Mouse (Mus musculus) hindbrain, embryonic 14.5 days (tissue): ENCODE data around the gene Ppp4r4. TPM values are rescaled to one million over a fixed set of nuclear protein-coding genes. Genes with fewer than 3 reads are reported as not detected.

Source experiments
- ATAC-seq: fragments of 200-750 bp; cut with Nextera tagmentation; 2 replicates; pipeline ENCODE4 v1.8.0; 2017; ENCODE audit warnings: moderate number of reproducible peaks, mild to moderate bottlenecking, moderate TSS enrichment, moderate library complexity; ENCODE audit not compliant: low FRiP score
- DNase-seq: peaks from one replicate; pipeline ENCODE4 v3.0.0-alpha.2; 2015; ENCODE audit warnings: low spot score
- H3K27ac ChIP-seq: fragments of 300-500 bp; sonication (generic); 2 replicates; pipeline ENCODE4 v1.5.1; 2014; ENCODE audit warnings: mild to moderate bottlenecking, moderate library complexity
- H3K27me3 ChIP-seq: fragments of 300-500 bp; sonication (generic); 2 replicates; pipeline ENCODE4 v1.6.1; 2014; ENCODE audit warnings: mild to moderate bottlenecking, low read length, mixed read lengths; ENCODE audit not compliant: control insufficient read depth, insufficient read depth
- H3K36me3 ChIP-seq: fragments of 300-500 bp; sonication (generic); replicated peaks from 2 replicates; pipeline ENCODE4 v1.6.1; 2014; ENCODE audit not compliant: control insufficient read depth, insufficient read depth
- H3K4me1 ChIP-seq: fragments of 300-500 bp; sonication (generic); replicated peaks from 2 replicates; pipeline ENCODE4 v1.6.1; 2014; ENCODE audit warnings: antibody characterized with exemption, low read length, mixed read lengths; ENCODE audit not compliant: control insufficient read depth, insufficient read depth
- H3K4me2 ChIP-seq: fragments of 300-500 bp; sonication (generic); replicated peaks from 2 replicates; pipeline ENCODE4 v1.6.1; 2014; ENCODE audit warnings: mild to moderate bottlenecking, moderate library complexity
- H3K4me3 ChIP-seq: fragments of 300-500 bp; sonication (generic); replicated peaks from 2 replicates; pipeline ENCODE4 v1.5.1; 2014; ENCODE audit warnings: mild to moderate bottlenecking, low read length
- H3K9ac ChIP-seq: fragments of 300-500 bp; sonication (generic); 2 replicates; pipeline ENCODE4 v1.6.1; 2014
- H3K9me3 ChIP-seq: fragments of 300-500 bp; sonication (generic); 2 replicates; pipeline ENCODE4 v1.6.1; 2016; ENCODE audit warnings: low read length; ENCODE audit not compliant: control insufficient read depth
- WGBS: fragments of 180-500 bp; shearing (Covaris S2); extraction: QIAGEN DNeasy Blood & Tissue Kit; methylation state at CpG from one replicate; pipeline ENCODE4 v1.1.7; 2014; 5-methylcytosine and 5-hydroxymethylcytosine counted together
- polyA plus RNA-seq: library from polyadenylated mRNA; unstranded; fragments of >200 nt; fragmentation: Nextera tagmentation; extraction: Ambion mirVana; gene quantifications from 2 replicates; pipeline ENCODE4 v1.2.1, GENCODE M21; 2014

Gene Ppp4r4
- polyA plus RNA-seq, 1 experiment from 2014 or later = 3.8 TPM

- Histone ChIP-seq H3K9me3 (no peaks in the 10 kb centered on the region), H3K27me3 (no peaks in the 10 kb centered on the region), H3K4me1 (no peaks in the 10 kb centered on the region), H3K27ac (no peak overlapping the region), H3K36me3 (no peaks in the 10 kb centered on the region), H3K9ac (no peak overlapping the region), H3K4me3 (no peak overlapping the region), H3K4me2 (no peak overlapping the region)
- WGBS = 71% methylated on average over 8 of the region's 8 CpGs
- ATAC-seq = no peak
- DNase-seq = no peak
These were observed 51.7 kb downstream of the Ppp4r4 start for GRCm38 (mm10) chr12:103583771-103584170.

GRCm38 (mm10) chr12:103598411-103598810 lies 66.3 kb downstream of the Ppp4r4 start:
- Histone ChIP-seq H3K27me3 (no peaks in the 10 kb centered on the region), H3K4me2 (no peak overlapping the region), H3K4me3 (no peak overlapping the region)

GRCm38 (mm10) chr12:103600364-103600763 lies 68.3 kb downstream of the Ppp4r4 start:
- H3K27ac ChIP-seq = no peak overlapping the region
- 19% methylated on average over 3 of the region's 3 CpGs for WGBS
- no peak overlapping the region for H3K4me3 ChIP-seq
- no peaks in the 10 kb centered on the region for H3K36me3 ChIP-seq
- H3K9ac ChIP-seq = no peak overlapping the region
- no peaks in the 10 kb centered on the region for H3K4me1 ChIP-seq
- no peak for ATAC-seq
- H3K27me3 ChIP-seq = no peaks in the 10 kb centered on the region
- H3K4me2 ChIP-seq = no peak overlapping the region
- DNase-seq = no peak
- no peaks in the 10 kb centered on the region for H3K9me3 ChIP-seq

More at GRCm38 (mm10) chr12:103598411-103598810, 66.3 kb downstream of the Ppp4r4 start:
- DNase-seq (no peak), ATAC-seq (no peak)
- no peaks in the 10 kb centered on the region for H3K36me3 ChIP-seq
- 78% methylated on average over 2 of the region's 2 CpGs for WGBS
- H3K9me3 ChIP-seq = no peaks in the 10 kb centered on the region
- no peaks in the 10 kb centered on the region for H3K4me1 ChIP-seq
- no peak overlapping the region for H3K9ac ChIP-seq
- H3K27ac ChIP-seq = no peak overlapping the region

GRCm38 (mm10) chr12:103601839-103602238 lies 69.8 kb downstream of the Ppp4r4 start:
- Histone ChIP-seq H3K27me3 (no peaks in the 10 kb centered on the region), H3K4me2 (no peak overlapping the region), H3K27ac (no peak overlapping the region), H3K9ac (no peak overlapping the region), H3K4me1 (no peaks in the 10 kb centered on the region), H3K9me3 (no peaks in the 10 kb centered on the region), H3K36me3 (no peaks in the 10 kb centered on the region), H3K4me3 (no peak overlapping the region)
- WGBS = 85% methylated on average over 3 of the region's 3 CpGs
- DNase-seq (no peak), ATAC-seq (no peak)

GRCm38 (mm10) chr12:103615141-103615540 lies 83.1 kb downstream of the Ppp4r4 start:
- no peak overlapping the region for H3K4me2 ChIP-seq
- no peaks in the 10 kb centered on the region for H3K27me3 ChIP-seq
- ATAC-seq = no peak
- H3K4me1 ChIP-seq = no peaks in the 10 kb centered on the region
- 93% methylated on average over 1 of the region's 1 CpGs for WGBS
- no peaks in the 10 kb centered on the region for H3K36me3 ChIP-seq
- H3K9me3 ChIP-seq = no peaks in the 10 kb centered on the region
- DNase-seq = no peak
- no peak overlapping the region for H3K4me3 ChIP-seq
- no peak overlapping the region for H3K9ac ChIP-seq
- H3K27ac ChIP-seq = no peak overlapping the region

GRCm38 (mm10) chr12:103615734-103616133 lies 83.7 kb downstream of the Ppp4r4 start:
- ATAC-seq = no peak
- DNase-seq = no peak
- 90% methylated on average over 4 of the region's 4 CpGs for WGBS
- no peaks in the 10 kb centered on the region for H3K27me3 ChIP-seq
- H3K4me2 ChIP-seq = no peak overlapping the region
- no peaks in the 10 kb centered on the region for H3K9me3 ChIP-seq
- H3K36me3 ChIP-seq = no peaks in the 10 kb centered on the region
- H3K4me1 ChIP-seq = no peaks in the 10 kb centered on the region
- H3K4me3 ChIP-seq = no peak overlapping the region
- H3K27ac ChIP-seq = no peak overlapping the region
- no peak overlapping the region for H3K9ac ChIP-seq

- Histone ChIP-seq H3K9ac (no peak overlapping the region), H3K27ac (no peak overlapping the region), H3K36me3 (no peaks in the 10 kb centered on the region), H3K27me3 (no peaks in the 10 kb centered on the region), H3K9me3 (no peaks in the 10 kb centered on the region), H3K4me3 (no peak overlapping the region), H3K4me2 (no peak overlapping the region), H3K4me1 (no peaks in the 10 kb centered on the region)
- DNase-seq = no peak
- ATAC-seq = no peak
- 93% methylated on average over 10 of the region's 10 CpGs for WGBS
These were observed 84.8 kb downstream of the Ppp4r4 start for GRCm38 (mm10) chr12:103616860-103617261.

GRCm38 (mm10) chr12:103631203-103631612 lies 99.1 kb downstream of the Ppp4r4 start, which contains the start of gene Serpina10:
TSS of gene Serpina10 (minus strand) at chr12:103631444.
- Histone ChIP-seq H3K27ac (no peak within 1 kb of the TSS), H3K4me3 (no peak within 1 kb of the TSS), H3K36me3 (no peaks in the 10 kb centered on the region), H3K27me3 (no peaks in the 10 kb centered on the region), H3K9ac (no peak within 1 kb of the TSS), H3K9me3 (no peaks in the 10 kb centered on the region), H3K4me1 (no peaks in the 10 kb centered on the region), H3K4me2 (no peak within 1 kb of the TSS)
- no peak for DNase-seq
- WGBS = 75% methylated on average over 3 of the region's 3 CpGs
- no peak for ATAC-seq

- no peaks in the 10 kb centered on the region for H3K4me1 ChIP-seq
- H3K9ac ChIP-seq = no peak overlapping the region
- H3K27me3 ChIP-seq = no peaks in the 10 kb centered on the region
- H3K27ac ChIP-seq = no peak overlapping the region
- no peak overlapping the region for H3K4me2 ChIP-seq
- 77% methylated on average over 2 of the region's 2 CpGs for WGBS
- ATAC-seq = no peak
- DNase-seq = no peak
- no peaks in the 10 kb centered on the region for H3K9me3 ChIP-seq
- no peaks in the 10 kb centered on the region for H3K36me3 ChIP-seq
- no peak overlapping the region for H3K4me3 ChIP-seq
These were observed 102.3 kb downstream of the Ppp4r4 start for GRCm38 (mm10) chr12:103634430-103634829.

GRCm38 (mm10) chr12:103635846-103636245 lies 103.8 kb downstream of the Ppp4r4 start:
- H3K36me3 ChIP-seq = no peaks in the 10 kb centered on the region
- no peak overlapping the region for H3K4me2 ChIP-seq
- no peaks in the 10 kb centered on the region for H3K27me3 ChIP-seq
- H3K4me1 ChIP-seq = no peaks in the 10 kb centered on the region
- WGBS = 94% methylated on average over 2 of the region's 2 CpGs
- H3K9ac ChIP-seq = no peak overlapping the region
- no peak overlapping the region for H3K27ac ChIP-seq
- ATAC-seq = no peak
- H3K4me3 ChIP-seq = no peak overlapping the region
- no peaks in the 10 kb centered on the region for H3K9me3 ChIP-seq
- DNase-seq = no peak
